Mouse (Mus musculus) midbrain, embryonic 10.5 days (tissue): ENCODE measurements around the gene Zfp738. TPM values are rescaled to one million over a fixed set of nuclear protein-coding genes. Genes with fewer than 3 reads are reported as not detected.

Experiments
- DNase-seq: peaks from one replicate; pipeline ENCODE4 v3.0.0-alpha.2; 2017; ENCODE audit warnings: low spot score
- H3K27ac ChIP-seq: fragments of 300-500 bp; sonication (generic); replicated peaks from 2 replicates; pipeline ENCODE4 v1.5.1; 2016; ENCODE audit warnings: mild to moderate bottlenecking
- H3K27me3 ChIP-seq: fragments of 300-500 bp; sonication (generic); 2 replicates; pipeline ENCODE4 v1.6.1; 2016; ENCODE audit warnings: low read depth, mild to moderate bottlenecking; ENCODE audit not compliant: poor library complexity, severe bottlenecking
- H3K36me3 ChIP-seq: fragments of 300-500 bp; sonication (generic); 2 replicates; pipeline ENCODE4 v1.6.1; 2016; ENCODE audit warnings: mild to moderate bottlenecking, moderate library complexity
- H3K4me1 ChIP-seq: fragments of 300-500 bp; sonication (generic); 2 replicates; pipeline ENCODE4 v1.6.1; 2016
- H3K4me3 ChIP-seq: fragments of 300-500 bp; sonication (generic); 2 replicates; pipeline ENCODE4 v1.5.1; 2016; ENCODE audit warnings: mild to moderate bottlenecking, moderate library complexity
- H3K9me3 ChIP-seq: fragments of 300-500 bp; sonication (generic); replicated peaks from 2 replicates; pipeline ENCODE4 v1.6.1; 2016; ENCODE audit warnings: mild to moderate bottlenecking
- WGBS: fragments of 180-500 bp; shearing (Covaris S2); methylation state at CpG from one replicate; pipeline ENCODE4 v1.1.7; 2016; 5-methylcytosine and 5-hydroxymethylcytosine counted together
- polyA plus RNA-seq: library from polyadenylated mRNA; unstranded; fragments of >200 nt; fragmentation: Nextera tagmentation; extraction: Ambion mirVana; gene quantifications from 2 replicates; pipeline ENCODE4 v1.2.1, GENCODE M21; 2016

Gene Zfp738
- polyA plus RNA-seq, 1 experiment from 2014 or later = 9.8 TPM

- no peaks in the 10 kb centered on the region for H3K27me3 ChIP-seq
- H3K4me3 ChIP-seq = peak overlapping the region; percentile 74; the same call in 1 of the 2 replicates
- H3K9me3 ChIP-seq = peaks cover 13% of the 10 kb centered on the region; the same call in 1 of the 2 replicates
- DNase-seq = no peak
- H3K36me3 ChIP-seq = 0 out of 2 replicates have a peak, but pooled peaks cover 5% of the 10 kb centered on the region
- no peak overlapping the region for H3K27ac ChIP-seq
- peaks cover 5% of the 10 kb centered on the region for H3K4me1 ChIP-seq
- 93% methylated on average over 4 of the region's 4 CpGs for WGBS
Measured at GRCm38 (mm10) chr13:67610108-67610507, 76.8 kb downstream of the Zfp738 start.

GRCm38 (mm10) chr13:67609066-67609876 lies 77.6 kb downstream of the Zfp738 start, which contains the start of gene Zfp729b:
Gene Zfp729b (minus strand): TSS chr13:67609707.
- peak; percentile 87 for DNase-seq
- peak within 1 kb of the TSS; percentile 84 for H3K27ac ChIP-seq
- peak within 1 kb of the TSS; percentile 74 for H3K4me3 ChIP-seq
- peaks cover 5% of the 10 kb centered on the region for H3K4me1 ChIP-seq
- peaks cover 13% of the 10 kb centered on the region; the same call in 1 of the 2 replicates for H3K9me3 ChIP-seq
- 0 out of 2 replicates have a peak, but pooled peaks cover 5% of the 10 kb centered on the region for H3K36me3 ChIP-seq
- no peaks in the 10 kb centered on the region for H3K27me3 ChIP-seq
- 3% methylated on average over 20 of the region's 20 CpGs for WGBS

Other genes with a start within 250 kb of the Zfp738 start
- gene Zfp874a, start 235.4 kb downstream of the Zfp738 start, polyA plus RNA-seq = 6.0 and 6.6 TPM in 2 replicates
- gene Zfp874b, start 202.8 kb downstream of the Zfp738 start, polyA plus RNA-seq = 1.4 and 1.6 TPM in 2 replicates
- gene Zfp58, start 186.5 kb downstream of the Zfp738 start, polyA plus RNA-seq = 15.1 and 15.9 TPM in 2 replicates
- gene Gm26965, start 160.9 kb downstream of the Zfp738 start, polyA plus RNA-seq = 0.29 TPM in 1 of 2 replicates, not detected in the other
- gene Zfp87, start 160.9 kb downstream of the Zfp738 start, polyA plus RNA-seq = 24.3 and 27.5 TPM in 2 replicates
- gene Zfp748, start 133.2 kb downstream of the Zfp738 start, polyA plus RNA-seq = 17.7 and 19.0 TPM in 2 replicates
- gene Zfp729b, start 77.4 kb downstream of the Zfp738 start, polyA plus RNA-seq = 3.2 and 3.7 TPM in 2 replicates
- gene Gm49345, start 49.3 kb downstream of the Zfp738 start, polyA plus RNA-seq = not detected in 2 replicates
- 2.2 and 3.3 TPM in 2 replicates for gene Zfp729a, start 49.3 kb downstream of the Zfp738 start, polyA plus RNA-seq
- 6.7 and 7.8 TPM in 2 replicates for gene Zfp65, start 42.1 kb upstream of the Zfp738 start, polyA plus RNA-seq
- gene Zfp85, start 68.2 kb upstream of the Zfp738 start, polyA plus RNA-seq = 5.3 and 5.5 TPM in 2 replicates
- gene Zfp493, start 92.6 kb upstream of the Zfp738 start, polyA plus RNA-seq = 4.2 and 5.8 TPM in 2 replicates
- gene Zfp273, start 126.7 kb upstream of the Zfp738 start, polyA plus RNA-seq = 6.3 and 8.5 TPM in 2 replicates
- 1.8 TPM in 2 replicates for gene Gm10037, start 144.0 kb upstream of the Zfp738 start, polyA plus RNA-seq
- not detected in 2 replicates for gene BC048507, start 176.3 kb upstream of the Zfp738 start, polyA plus RNA-seq